Comparison of ENCODE assay signal across 8 mouse cellular contexts in the genomic region with DNA sequence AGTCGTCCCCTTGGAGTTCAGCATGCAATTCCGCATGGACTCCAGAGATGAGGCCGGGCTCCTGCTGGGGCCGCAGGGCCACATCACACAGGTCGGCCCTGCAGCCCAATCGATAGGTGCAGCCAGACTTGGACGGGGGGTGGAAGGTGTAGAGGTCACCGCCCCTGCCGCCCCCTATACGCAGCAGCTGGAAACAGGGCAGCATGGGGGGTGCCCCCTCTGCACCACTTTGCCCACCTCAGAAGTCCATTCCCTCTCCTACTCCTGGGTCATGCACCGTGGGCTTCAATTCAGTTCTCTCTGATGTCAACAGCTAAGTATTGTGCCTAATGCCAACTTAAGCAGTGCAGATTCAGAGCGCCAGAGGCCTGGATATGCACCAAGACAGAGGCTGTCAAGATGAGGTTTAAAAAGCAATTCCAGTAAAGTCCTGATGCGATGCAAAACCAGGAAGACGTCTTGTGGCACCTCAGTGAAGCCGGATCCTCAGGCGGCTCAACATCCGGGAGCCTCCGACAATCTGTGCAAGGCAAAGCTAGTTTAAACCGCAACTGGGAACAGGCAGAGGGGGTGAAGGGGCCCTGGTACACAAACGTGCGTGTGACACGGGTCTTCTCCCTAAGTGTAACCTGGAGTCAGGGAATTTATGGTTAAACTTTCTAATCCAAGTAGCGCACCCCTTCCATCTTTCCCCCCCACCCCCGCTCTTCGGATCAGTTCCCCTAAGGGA. TPM values are rescaled to one million over a fixed set of nuclear protein-coding genes. Genes with fewer than 3 reads are reported as not detected.
DNase-seq lines count a peak whose midpoint lies in the region; ATAC-seq and TF ChIP-seq lines count a peak whose summit lies in the region.
"Had no signal": no experiment of that assay in that cellular context is flagged by ENCODE, and none has a peak within 500 bp of the region (broad histone marks: within the 10 kb centered on the region; RNA-seq: fewer than 3 reads in every experiment).

No protein-coding gene starts in this region.

- H3K27ac ChIP-seq in spleen, adult 2 months (ENCODE audit: insufficient read depth, low read length), result no peak overlapping the region
- no peak overlapping the region for H3K27ac ChIP-seq in hindbrain, embryonic 14.5 days
- peak overlapping the region; percentile 18; the same call in 1 of the 2 replicates for H3K27ac ChIP-seq in liver, embryonic 12.5 days
- H3K27ac ChIP-seq in neural tube, embryonic 13.5 days (replicated peaks), result no peak overlapping the region

- H3K4me1 ChIP-seq in spleen, adult 2 months (ENCODE audit: control insufficient read depth, insufficient read depth, insufficient read length), result no peaks in the 10 kb centered on the region; the same call in 1 of the 2 replicates
- peaks cover 15% of the 10 kb centered on the region for H3K4me1 ChIP-seq in hindbrain, embryonic 14.5 days (replicated peaks; ENCODE audit: control insufficient read depth, insufficient read depth, low read length)
- peaks cover 37% of the 10 kb centered on the region for H3K4me1 ChIP-seq in liver, embryonic 12.5 days
- H3K4me1 ChIP-seq in neural tube, embryonic 13.5 days (replicated peaks), result peaks cover 31% of the 10 kb centered on the region

- H3K9ac ChIP-seq in hindbrain, embryonic 14.5 days, result peak overlapping the region; percentile 37
- peak overlapping the region; percentile 79 for H3K9ac ChIP-seq in liver, embryonic 12.5 days
- peak overlapping the region; percentile 67 for H3K9ac ChIP-seq in neural tube, embryonic 13.5 days

- TF ChIP-seq CTCF in spleen, adult 2 months (IDR thresholded peaks at IDR 0.05; ENCODE audit: extremely low read depth, insufficient read depth, insufficient read length, insufficient replicate concordance), result no peak

- DNase-seq in spleen, adult 2 months (ENCODE audit: low read depth in 1 of 2, low spot score in 2 of 2), result no peak
- no peak for DNase-seq in spleen, postnatal 36 days (ENCODE audit: low spot score in 2 of 2)
- peak; percentile 46 for DNase-seq in embryo, embryonic 9.5 days (ENCODE audit: extremely low spot score)
- no peak for DNase-seq in hindbrain, embryonic 14.5 days (ENCODE audit: low spot score)
- DNase-seq in B cell, adult 2 months, result no peak

- 25% methylated on average over 25 of the region's 25 CpGs for WGBS in spleen, adult 2 months
- 7% methylated on average over 25 of the region's 25 CpGs for WGBS in hindbrain, embryonic 14.5 days
- WGBS in liver, embryonic 12.5 days (ENCODE audit: insufficient replicate concordance), result 11% methylated on average over 25 of the region's 25 CpGs
- 7% methylated on average over 25 of the region's 25 CpGs for WGBS in neural tube, embryonic 13.5 days

- H3K27me3 ChIP-seq in spleen, adult 2 months (ENCODE audit: control insufficient read depth, insufficient read depth, low read length), result no peaks in the 10 kb centered on the region
- 0 out of 2 replicates have a peak, but pooled peaks cover 4% of the 10 kb centered on the region for H3K27me3 ChIP-seq in hindbrain, embryonic 14.5 days (ENCODE audit: control insufficient read depth, insufficient read depth, low read length)
- H3K27me3 ChIP-seq in liver, embryonic 12.5 days (replicated peaks), result no peaks in the 10 kb centered on the region
- H3K27me3 ChIP-seq in neural tube, embryonic 13.5 days, result peaks cover 8% of the 10 kb centered on the region; the same call in 1 of the 2 replicates

- no peaks in the 10 kb centered on the region for H3K36me3 ChIP-seq in spleen, adult 2 months (ENCODE audit: control insufficient read depth, insufficient read depth, low read length)
- no peaks in the 10 kb centered on the region for H3K36me3 ChIP-seq in hindbrain, embryonic 14.5 days (replicated peaks; ENCODE audit: control insufficient read depth, insufficient read depth)
- H3K36me3 ChIP-seq in liver, embryonic 12.5 days, result peaks cover 44% of the 10 kb centered on the region
- no peaks in the 10 kb centered on the region for H3K36me3 ChIP-seq in neural tube, embryonic 13.5 days

- TF ChIP-seq POLR2A in spleen, adult 2 months (IDR thresholded peaks at IDR 0.05; ENCODE audit: low read depth, low read length), result no peak

- H3K9me3 ChIP-seq in hindbrain, embryonic 14.5 days (ENCODE audit: control insufficient read depth, low read length), result no peaks in the 10 kb centered on the region
- H3K9me3 ChIP-seq in liver, embryonic 12.5 days (replicated peaks), result no peaks in the 10 kb centered on the region
- H3K9me3 ChIP-seq in neural tube, embryonic 13.5 days, result no peaks in the 10 kb centered on the region

- H3K4me2 ChIP-seq in hindbrain, embryonic 14.5 days (replicated peaks), result peak overlapping the region; percentile 80
- H3K4me2 ChIP-seq in liver, embryonic 12.5 days, result peak overlapping the region; percentile 90
- H3K4me2 ChIP-seq in neural tube, embryonic 13.5 days, result peak overlapping the region; percentile 71

- ATAC-seq in hindbrain, embryonic 14.5 days (ENCODE audit: low FRiP score), result peak; percentile 15; the same call in 1 of the 2 replicates
- no peak for ATAC-seq in liver, embryonic 12.5 days
- ATAC-seq in neural tube, embryonic 13.5 days (ENCODE audit: low read depth), result peak; percentile 28

- peak overlapping the region; percentile 63 for H3K4me3 ChIP-seq in spleen, adult 2 months (ENCODE audit: extremely low read depth, insufficient read depth, insufficient read length)
- H3K4me3 ChIP-seq in hindbrain, embryonic 14.5 days (replicated peaks; ENCODE audit: low read length), result peak overlapping the region; percentile 44
- H3K4me3 ChIP-seq in liver, embryonic 12.5 days, result peak overlapping the region; percentile 73
- H3K4me3 ChIP-seq in neural tube, embryonic 13.5 days, result peak overlapping the region; percentile 48

RNA-seq across cellular contexts. Expression of gene Tcf19, which starts 0.5 kb away (rescaled TPM):
- 9.6 and 13.5 TPM in 2 replicates for polyA plus RNA-seq in spleen, adult 2 months (2012; rRNA removed)
- 12.3 and 16.5 TPM in 2 replicates for polyA plus RNA-seq in hindbrain, embryonic 14.5 days (2014; fragmentation: Nextera tagmentation; extraction: Ambion mirVana)
- polyA plus RNA-seq in liver, embryonic 12.5 days (2016; fragmentation: Nextera tagmentation; extraction: Ambion mirVana), result 42.2 and 42.4 TPM in 2 replicates
- polyA plus RNA-seq in neural tube, embryonic 13.5 days (2015; fragmentation: Nextera tagmentation; extraction: Ambion mirVana), result 14.4 and 15.6 TPM in 2 replicates

RNA-seq across cellular contexts. Expression of gene Cchcr1, which starts 0.8 kb away (rescaled TPM):
- 4.2 and 4.4 TPM in 2 replicates for polyA plus RNA-seq in spleen, adult 2 months (2012; rRNA removed)
- polyA plus RNA-seq in hindbrain, embryonic 14.5 days (2014; fragmentation: Nextera tagmentation; extraction: Ambion mirVana), result 2.8 and 3.5 TPM in 2 replicates
- 10.4 and 14.1 TPM in 2 replicates for polyA plus RNA-seq in liver, embryonic 12.5 days (2016; fragmentation: Nextera tagmentation; extraction: Ambion mirVana)
- 6.4 and 7.4 TPM in 2 replicates for polyA plus RNA-seq in neural tube, embryonic 13.5 days (2015; fragmentation: Nextera tagmentation; extraction: Ambion mirVana)

RNA-seq across cellular contexts. Expression of gene Pou5f1, which starts 10.3 kb away (rescaled TPM):
- not detected in 2 replicates for polyA plus RNA-seq in spleen, adult 2 months (2012; rRNA removed)
- polyA plus RNA-seq in hindbrain, embryonic 14.5 days (2014; fragmentation: Nextera tagmentation; extraction: Ambion mirVana), result not detected in 2 replicates
- not detected in 2 replicates for polyA plus RNA-seq in liver, embryonic 12.5 days (2016; fragmentation: Nextera tagmentation; extraction: Ambion mirVana)
- not detected in 2 replicates for polyA plus RNA-seq in neural tube, embryonic 13.5 days (2015; fragmentation: Nextera tagmentation; extraction: Ambion mirVana)

RNA-seq across cellular contexts. Expression of gene Psors1c2, which starts 16.9 kb away (rescaled TPM):
- polyA plus RNA-seq in spleen, adult 2 months (2012; rRNA removed), result 0.09 TPM in 1 of 2 replicates, not detected in the other
- polyA plus RNA-seq in hindbrain, embryonic 14.5 days (2014; fragmentation: Nextera tagmentation; extraction: Ambion mirVana), result 0.26 and 0.72 TPM in 2 replicates
- polyA plus RNA-seq in liver, embryonic 12.5 days (2016; fragmentation: Nextera tagmentation; extraction: Ambion mirVana), result 0.14 and 0.22 TPM in 2 replicates
- polyA plus RNA-seq in neural tube, embryonic 13.5 days (2015; fragmentation: Nextera tagmentation; extraction: Ambion mirVana), result 0.47 and 0.99 TPM in 2 replicates
- polyA plus RNA-seq: gonadal fat pad, adult 2 months had no signal

RNA-seq across cellular contexts. Expression of gene Cdsn, which starts 35.9 kb away (rescaled TPM):
- 0.13 and 0.18 TPM in 2 replicates for polyA plus RNA-seq in spleen, adult 2 months (2012; rRNA removed)
- 0.22 and 0.25 TPM in 2 replicates for polyA plus RNA-seq in hindbrain, embryonic 14.5 days (2014; fragmentation: Nextera tagmentation; extraction: Ambion mirVana)
- not detected in 2 replicates for polyA plus RNA-seq in liver, embryonic 12.5 days (2016; fragmentation: Nextera tagmentation; extraction: Ambion mirVana)
- polyA plus RNA-seq in neural tube, embryonic 13.5 days (2015; fragmentation: Nextera tagmentation; extraction: Ambion mirVana), result not detected in 2 replicates
